Mouse (Mus musculus) midbrain, postnatal 0 days (tissue): ENCODE measurements around the gene Zfp507. TPM values are rescaled to one million over a fixed set of nuclear protein-coding genes. Genes with fewer than 3 reads are reported as not detected.

ENCODE experiments used
- ATAC-seq: fragments of 200-750 bp; cut with Nextera tagmentation; 2 replicates; pipeline ENCODE4 v1.8.0; 2017; ENCODE audit warnings: moderate number of reproducible peaks, mild to moderate bottlenecking, moderate TSS enrichment, moderate library complexity; ENCODE audit not compliant: low FRiP score
- DNase-seq: peaks from one replicate; pipeline ENCODE4 v3.0.0-alpha.2; 2015; ENCODE audit warnings: low spot score
- H3K27ac ChIP-seq: fragments of 300-500 bp; sonication (generic); 2 replicates; pipeline ENCODE4 v1.5.1; 2014; ENCODE audit warnings: low read depth, mild to moderate bottlenecking, low read length, mixed read lengths
- H3K27me3 ChIP-seq: fragments of 300-500 bp; sonication (generic); 2 replicates; pipeline ENCODE4 v1.6.1; 2014; ENCODE audit warnings: low read length, control low read depth, mixed read lengths; ENCODE audit not compliant: insufficient read depth
- H3K36me3 ChIP-seq: fragments of 300-500 bp; sonication (generic); 2 replicates; pipeline ENCODE4 v1.6.1; 2014; ENCODE audit warnings: low read length, control low read depth, mixed read lengths; ENCODE audit not compliant: insufficient read depth
- H3K4me1 ChIP-seq: fragments of 300-500 bp; sonication (generic); 2 replicates; pipeline ENCODE4 v1.6.1; 2014; ENCODE audit warnings: mild to moderate bottlenecking, control low read depth, antibody characterized with exemption, low read length, mixed read lengths; ENCODE audit not compliant: insufficient read depth
- H3K4me2 ChIP-seq: fragments of 300-500 bp; sonication (generic); 2 replicates; pipeline ENCODE4 v1.6.1; 2014; ENCODE audit warnings: low read depth, mild to moderate bottlenecking, low read length, mixed read lengths; ENCODE audit not compliant: poor library complexity, severe bottlenecking
- H3K4me3 ChIP-seq: fragments of 300-500 bp; sonication (generic); 2 replicates; pipeline ENCODE4 v1.5.1; 2014; ENCODE audit warnings: low read depth, mild to moderate bottlenecking, low read length, moderate library complexity
- H3K9ac ChIP-seq: fragments of 300-500 bp; sonication (generic); replicated peaks from 2 replicates; pipeline ENCODE4 v1.6.1; 2014; ENCODE audit warnings: mild to moderate bottlenecking, low read length, moderate library complexity, mixed read lengths; ENCODE audit not compliant: poor library complexity, severe bottlenecking
- H3K9me3 ChIP-seq: fragments of 300-500 bp; sonication (generic); 2 replicates; pipeline ENCODE4 v1.6.1; 2016; ENCODE audit warnings: low read length, control low read depth
- CTCF ChIP-seq: IDR thresholded peaks from 2 replicates; pipeline ENCODE4 v1.5.1; 2016; ENCODE audit warnings: antibody characterized with exemption, mild to moderate bottlenecking
- WGBS: fragments of 180-500 bp; shearing (Covaris S2); extraction: QIAGEN DNeasy Blood & Tissue Kit; methylation state at CpG from one replicate; pipeline ENCODE4 v1.1.7; 2014; 5-methylcytosine and 5-hydroxymethylcytosine counted together
- polyA plus RNA-seq: library from polyadenylated mRNA; unstranded; fragments of >200 nt; fragmentation: Nextera tagmentation; extraction: Ambion mirVana; gene quantifications from 2 replicates; pipeline ENCODE4 v1.2.1, GENCODE M21; 2015
- total RNA-seq: library from RNA; depleted of rRNA; stranded (reverse); fragments of >200 nt; gene quantifications from 2 replicates; pipeline ENCODE4 v1.2.3, GENCODE M21; 2014

Gene Zfp507
- total and polyA plus RNA-seq, 2 experiments from 2014 or later: 9.0 to 20.8 TPM

- no peak overlapping the region for H3K27ac ChIP-seq
- H3K4me2 ChIP-seq: no peak overlapping the region
- no peaks in the 10 kb centered on the region for H3K9me3 ChIP-seq
- WGBS: 89% methylated on average over 7 of the region's 7 CpGs
- no peaks in the 10 kb centered on the region for H3K36me3 ChIP-seq
- no peak overlapping the region for H3K4me3 ChIP-seq
- no peaks in the 10 kb centered on the region for H3K4me1 ChIP-seq
- no peak for ATAC-seq
- no peak for DNase-seq
- no peak overlapping the region for H3K9ac ChIP-seq
- no peaks in the 10 kb centered on the region for H3K27me3 ChIP-seq
- peak; percentile 17; the same call in 1 of the 2 replicates for TF ChIP-seq CTCF
Observed at GRCm38 (mm10) chr7:35830119-35830518, 27.3 kb upstream of the Zfp507 start.

- H3K4me3 ChIP-seq: no peak overlapping the region
- TF ChIP-seq CTCF: peak; percentile 75
- no peak for DNase-seq
- 68% methylated on average over 12 of the region's 12 CpGs for WGBS
- H3K36me3 ChIP-seq: no peaks in the 10 kb centered on the region
- no peak for ATAC-seq
- H3K9ac ChIP-seq: no peak overlapping the region
- no peak overlapping the region for H3K27ac ChIP-seq
- H3K27me3 ChIP-seq: no peaks in the 10 kb centered on the region
- no peaks in the 10 kb centered on the region for H3K9me3 ChIP-seq
- no peak overlapping the region for H3K4me2 ChIP-seq
- no peaks in the 10 kb centered on the region for H3K4me1 ChIP-seq
Observed at GRCm38 (mm10) chr7:35823906-35824305, 21.1 kb upstream of the Zfp507 start.

GRCm38 (mm10) chr7:35822320-35822719 is 19.5 kb upstream of the Zfp507 start:
- Histone ChIP-seq H3K4me2 (no peak overlapping the region), H3K27me3 (no peaks in the 10 kb centered on the region), H3K4me1 (no peaks in the 10 kb centered on the region), H3K9me3 (no peaks in the 10 kb centered on the region), H3K27ac (no peak overlapping the region), H3K4me3 (no peak overlapping the region), H3K36me3 (no peaks in the 10 kb centered on the region), H3K9ac (no peak overlapping the region)
- no peak for TF ChIP-seq CTCF
- WGBS: 88% methylated on average over 17 of the region's 17 CpGs
- no peak for DNase-seq
- no peak for ATAC-seq

GRCm38 (mm10) chr7:35821357-35821756 is 18.6 kb upstream of the Zfp507 start:
- no peak overlapping the region for H3K9ac ChIP-seq
- H3K4me1 ChIP-seq: no peaks in the 10 kb centered on the region
- no peaks in the 10 kb centered on the region for H3K9me3 ChIP-seq
- WGBS: 87% methylated on average over 5 of the region's 5 CpGs
- H3K36me3 ChIP-seq: no peaks in the 10 kb centered on the region
- ATAC-seq (no peak), DNase-seq (no peak)
- H3K27me3 ChIP-seq: no peaks in the 10 kb centered on the region
- no peak overlapping the region for H3K4me2 ChIP-seq
- no peak for TF ChIP-seq CTCF
- H3K27ac ChIP-seq: no peak overlapping the region
- H3K4me3 ChIP-seq: no peak overlapping the region

GRCm38 (mm10) chr7:35819486-35819885 is 16.7 kb upstream of the Zfp507 start:
- H3K27me3 ChIP-seq: no peaks in the 10 kb centered on the region
- TF ChIP-seq CTCF: no peak
- ATAC-seq: no peak
- no peak overlapping the region for H3K27ac ChIP-seq
- H3K4me2 ChIP-seq: no peak overlapping the region
- no peak overlapping the region for H3K4me3 ChIP-seq
- H3K9ac ChIP-seq: no peak overlapping the region
- no peaks in the 10 kb centered on the region for H3K4me1 ChIP-seq
- no peaks in the 10 kb centered on the region for H3K9me3 ChIP-seq
- DNase-seq: no peak
- WGBS: 88% methylated on average over 4 of the region's 4 CpGs
- H3K36me3 ChIP-seq: no peaks in the 10 kb centered on the region

- H3K9me3 ChIP-seq: no peaks in the 10 kb centered on the region
- no peak for DNase-seq
- H3K4me3 ChIP-seq: no peak overlapping the region
- no peak overlapping the region for H3K27ac ChIP-seq
- H3K4me2 ChIP-seq: no peak overlapping the region
- ATAC-seq: no peak
- no peaks in the 10 kb centered on the region for H3K36me3 ChIP-seq
- H3K9ac ChIP-seq: no peak overlapping the region
- H3K27me3 ChIP-seq: no peaks in the 10 kb centered on the region
- TF ChIP-seq CTCF: no peak
- WGBS: 68% methylated on average over 12 of the region's 12 CpGs
- no peaks in the 10 kb centered on the region for H3K4me1 ChIP-seq
Observed at GRCm38 (mm10) chr7:35814759-35815551, 12.2 kb upstream of the Zfp507 start.
